Mouse (Mus musculus) embryonic facial prominence, embryonic 10.5 days (tissue): ENCODE data around the gene Hmgb4. TPM values are rescaled to one million over a fixed set of nuclear protein-coding genes. Genes with fewer than 3 reads are reported as not detected.

Experiments
- DNase-seq: peaks from one replicate; pipeline ENCODE4 v3.0.0-alpha.2; 2017; ENCODE audit warnings: low spot score
- H3K27ac ChIP-seq: fragments of 300-500 bp; sonication (generic); replicated peaks from 2 replicates; pipeline ENCODE4 v1.5.1; 2016; ENCODE audit warnings: mild to moderate bottlenecking
- H3K27me3 ChIP-seq: fragments of 300-500 bp; sonication (generic); replicated peaks from 2 replicates; pipeline ENCODE4 v1.6.1; 2016; ENCODE audit warnings: low read depth, mild to moderate bottlenecking; ENCODE audit not compliant: poor library complexity, severe bottlenecking
- H3K36me3 ChIP-seq: fragments of 300-500 bp; sonication (generic); replicated peaks from 2 replicates; pipeline ENCODE4 v1.6.1; 2016; ENCODE audit warnings: mild to moderate bottlenecking, moderate library complexity
- H3K4me1 ChIP-seq: fragments of 300-500 bp; sonication (generic); 2 replicates; pipeline ENCODE4 v1.6.1; 2016
- H3K4me3 ChIP-seq: fragments of 300-500 bp; sonication (generic); 2 replicates; pipeline ENCODE4 v1.5.1; 2016; ENCODE audit warnings: mild to moderate bottlenecking, moderate library complexity
- H3K9me3 ChIP-seq: fragments of 300-500 bp; sonication (generic); 2 replicates; pipeline ENCODE4 v1.6.1; 2016; ENCODE audit warnings: mild to moderate bottlenecking
- WGBS: fragments of 180-500 bp; shearing (Covaris S2); methylation state at CpG from one replicate; pipeline ENCODE4 v1.1.7; 2016; 5-methylcytosine and 5-hydroxymethylcytosine counted together
- polyA plus RNA-seq: library from polyadenylated mRNA; unstranded; fragments of >200 nt; fragmentation: Nextera tagmentation; extraction: Ambion mirVana; gene quantifications from 2 replicates; pipeline ENCODE4 v1.2.1, GENCODE M21; 2016

Gene Hmgb4
- polyA plus RNA-seq, 1 experiment from 2014 or later = not detected

DNA sequence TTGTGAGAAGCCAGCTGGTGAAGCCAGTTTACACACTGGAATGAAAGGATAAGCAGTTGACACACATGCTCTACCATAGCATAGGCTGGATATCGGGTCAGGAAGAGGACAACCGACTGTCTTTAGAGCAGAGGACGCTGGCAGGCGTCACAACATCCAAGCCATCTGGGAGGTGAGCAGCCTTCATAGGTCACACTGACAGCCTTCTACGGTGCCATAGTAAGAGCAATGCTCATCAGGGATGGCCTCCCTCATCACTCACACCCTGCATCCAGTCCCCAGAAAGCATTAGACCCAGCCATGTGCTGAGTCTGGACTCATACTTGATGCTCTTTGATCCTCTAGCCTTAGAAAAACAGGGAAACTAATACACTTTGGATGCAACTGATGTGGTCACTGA lies 3.7 kb upstream of the Hmgb4 start:
- H3K4me1 ChIP-seq = no peaks in the 10 kb centered on the region
- H3K27ac ChIP-seq = no peak overlapping the region
- no peaks in the 10 kb centered on the region for H3K27me3 ChIP-seq

DNA sequence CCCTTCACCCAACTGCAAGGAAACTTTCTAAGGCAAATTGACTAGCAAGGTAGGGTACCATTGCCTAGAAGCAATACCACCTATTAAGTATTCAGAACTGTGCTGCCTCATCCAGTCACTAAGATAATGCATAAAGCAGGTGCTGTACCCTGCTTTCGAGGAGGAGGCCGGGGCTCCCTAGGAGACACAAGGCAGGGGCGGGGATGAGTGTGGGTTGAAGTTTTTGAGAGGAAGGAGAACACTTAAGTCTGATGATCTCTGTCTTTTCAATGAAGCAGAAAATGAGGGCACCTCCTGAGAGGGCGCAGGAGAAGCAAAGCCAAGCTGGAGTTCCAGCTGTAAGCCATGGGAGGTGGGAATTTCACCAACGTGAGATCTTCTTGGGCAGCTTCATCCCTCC lies 1.5 kb downstream of the Hmgb4 start:
- no peak for DNase-seq
- no peaks in the 10 kb centered on the region for H3K36me3 ChIP-seq
- WGBS = 85% methylated on average over 5 of the region's 5 CpGs
- H3K9me3 ChIP-seq = no peaks in the 10 kb centered on the region
- H3K27ac ChIP-seq = no peak overlapping the region
- no peaks in the 10 kb centered on the region for H3K27me3 ChIP-seq
- H3K4me1 ChIP-seq = no peaks in the 10 kb centered on the region
- H3K4me3 ChIP-seq = no peak overlapping the region

More for the DNA sequence above, 3.7 kb upstream of the Hmgb4 start:
- Histone ChIP-seq H3K36me3 (no peaks in the 10 kb centered on the region), H3K4me3 (no peak overlapping the region), H3K9me3 (no peaks in the 10 kb centered on the region)
- DNase-seq = no peak
- 92% methylated on average over 5 of the region's 5 CpGs for WGBS

DNA sequence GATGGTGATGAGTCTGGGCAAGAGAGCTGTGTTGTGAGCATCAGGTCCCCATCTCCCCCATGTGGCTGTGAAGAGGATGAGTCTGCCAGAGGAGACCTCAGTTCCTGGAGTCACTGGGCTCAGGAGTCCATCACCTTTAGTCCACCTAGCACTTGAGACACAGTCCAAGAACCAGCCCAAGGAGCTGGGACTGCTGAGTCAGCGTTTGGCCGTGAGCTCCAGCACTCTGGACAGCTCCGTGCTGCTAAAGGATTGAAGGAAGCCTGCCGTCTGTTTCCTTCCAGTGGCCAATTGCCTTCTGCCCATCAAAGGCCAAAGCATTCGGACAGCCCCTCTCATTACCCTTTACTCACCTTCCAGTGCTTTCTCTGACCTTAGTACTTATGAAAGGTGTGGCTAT lies 12.1 kb downstream of the Hmgb4 start:
- 15% methylated on average over 5 of the region's 5 CpGs for WGBS
- Histone ChIP-seq H3K4me3 (no peak overlapping the region), H3K36me3 (no peaks in the 10 kb centered on the region), H3K9me3 (no peaks in the 10 kb centered on the region), H3K27ac (no peak overlapping the region), H3K4me1 (no peaks in the 10 kb centered on the region), H3K27me3 (no peaks in the 10 kb centered on the region)
- peak; percentile 79 for DNase-seq

DNA sequence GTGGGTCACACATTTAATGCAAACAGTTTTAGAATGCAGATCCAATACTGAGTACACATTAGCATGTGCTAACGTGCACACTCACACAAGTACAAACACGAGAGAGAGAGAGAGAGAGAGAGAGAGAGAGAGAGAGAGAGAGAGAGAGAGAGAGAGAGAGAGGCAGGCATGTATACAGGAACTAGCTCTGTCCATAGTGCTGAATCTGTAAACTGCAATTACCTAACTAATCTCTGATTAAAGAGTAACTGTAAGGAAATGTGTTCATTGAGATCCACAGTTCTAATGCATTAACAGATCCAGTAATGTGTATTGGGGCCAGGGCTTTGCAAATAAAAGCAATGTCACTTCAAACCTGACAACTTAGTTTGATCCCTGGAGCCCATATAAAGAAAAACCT lies 15.6 kb downstream of the Hmgb4 start:
- Histone ChIP-seq H3K27me3 (0 out of 2 replicates have a peak, but pooled peaks cover 3% of the 10 kb centered on the region), H3K4me3 (no peak overlapping the region), H3K36me3 (no peaks in the 10 kb centered on the region), H3K4me1 (peaks cover 18% of the 10 kb centered on the region), H3K27ac (no peak overlapping the region), H3K9me3 (no peaks in the 10 kb centered on the region)
- WGBS = 34% methylated on average over 2 of the region's 2 CpGs
- DNase-seq = no peak

DNA sequence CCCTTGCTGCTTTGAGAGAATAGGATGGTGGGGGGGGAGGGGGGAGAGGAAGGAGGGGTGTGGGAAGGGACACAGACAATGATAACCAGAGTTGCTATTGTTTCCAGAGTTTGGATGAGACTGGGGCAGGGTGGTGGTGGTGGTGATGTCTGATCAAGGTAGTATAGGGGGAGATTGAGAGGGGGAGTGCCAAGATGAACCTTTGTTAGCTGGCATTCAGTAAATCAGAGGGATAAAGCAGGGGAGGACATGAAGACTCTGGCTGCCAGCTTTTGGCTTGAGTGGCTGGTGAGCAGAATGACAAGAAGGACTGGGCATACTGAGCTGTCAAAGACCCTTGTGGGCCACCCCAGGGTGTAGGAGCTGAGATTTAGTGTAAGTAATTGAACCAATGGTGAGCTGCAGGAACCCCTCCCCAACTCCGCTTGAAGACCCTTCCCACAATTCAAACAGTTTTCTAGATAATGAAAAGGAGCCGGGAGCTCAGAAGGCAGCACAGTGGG lies 18.9 kb downstream of the Hmgb4 start:
- H3K4me1 ChIP-seq = peaks cover 18% of the 10 kb centered on the region
- no peak overlapping the region for H3K4me3 ChIP-seq
- H3K27me3 ChIP-seq = 0 out of 2 replicates have a peak, but pooled peaks cover 3% of the 10 kb centered on the region
- H3K9me3 ChIP-seq = no peaks in the 10 kb centered on the region
- no peak overlapping the region for H3K27ac ChIP-seq
- no peaks in the 10 kb centered on the region for H3K36me3 ChIP-seq
- no peak for DNase-seq
- WGBS = 52% methylated on average over 2 of the region's 2 CpGs

DNA sequence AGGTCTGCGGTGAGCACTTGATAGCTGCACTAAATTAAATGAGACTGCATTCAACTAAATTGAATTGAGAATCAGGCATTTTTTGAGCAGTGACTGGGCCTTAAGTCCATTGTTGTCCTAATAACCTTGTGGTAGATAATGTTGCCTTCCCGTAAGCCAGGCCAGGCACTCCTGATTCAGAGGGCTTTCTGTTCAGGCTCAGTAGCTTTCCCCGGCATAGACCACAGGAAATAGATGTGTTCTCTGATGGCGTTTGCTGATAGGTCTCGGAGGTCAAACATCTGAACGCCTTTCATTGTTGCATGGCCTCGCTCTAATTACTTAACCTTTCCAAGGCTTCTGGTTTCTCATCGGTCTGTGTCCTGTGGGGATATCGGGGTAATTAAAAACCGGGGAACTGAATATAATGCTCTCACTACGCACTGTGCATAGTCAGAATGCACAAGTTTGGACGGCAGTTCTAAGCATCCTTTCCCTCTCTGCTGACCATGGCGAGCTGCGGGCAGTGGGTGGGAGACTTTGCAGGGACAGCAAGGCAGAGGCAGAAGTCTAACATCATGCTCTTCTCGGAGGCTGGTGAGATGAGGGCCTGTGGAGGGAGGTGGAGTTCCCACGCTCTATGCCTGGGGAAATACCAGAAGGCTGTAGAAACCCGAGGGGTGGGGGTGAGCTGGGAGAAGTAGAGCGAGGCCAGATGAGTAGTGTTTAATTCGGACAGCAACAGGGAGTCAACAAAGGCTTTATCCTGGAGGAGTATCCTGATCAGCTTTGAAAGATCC lies 19.5 kb downstream of the Hmgb4 start:
- WGBS = 12% methylated on average over 19 of the region's 19 CpGs
- Histone ChIP-seq H3K9me3 (no peaks in the 10 kb centered on the region), H3K4me3 (0 out of 2 replicates have a peak overlapping the region, but pooled peaks have one; percentile 9), H3K36me3 (no peaks in the 10 kb centered on the region), H3K27me3 (0 out of 2 replicates have a peak, but pooled peaks cover 3% of the 10 kb centered on the region), H3K4me1 (peaks cover 18% of the 10 kb centered on the region), H3K27ac (0 out of 2 replicates have a peak overlapping the region, but pooled peaks have one; percentile 25)
- peak; percentile 20 for DNase-seq

DNA sequence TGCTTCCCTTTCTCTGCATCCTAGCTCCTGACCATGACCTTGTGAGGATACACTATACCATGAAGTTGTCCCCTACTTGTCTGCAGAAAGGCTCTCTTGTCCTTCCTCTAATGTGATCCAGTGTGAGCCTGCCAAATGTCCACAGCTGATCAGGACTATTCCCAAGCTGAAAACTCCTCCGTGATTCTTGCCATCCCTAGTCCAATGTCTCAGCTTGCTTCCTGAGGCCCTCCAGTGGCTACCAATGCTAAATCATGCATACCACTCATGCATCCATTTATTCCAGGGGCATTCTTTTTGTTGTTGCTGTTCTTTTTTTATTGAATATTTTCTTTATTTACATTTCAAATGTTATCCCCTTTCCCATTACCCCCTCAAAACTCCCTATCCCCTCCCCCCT lies 21.6 kb downstream of the Hmgb4 start:
- Histone ChIP-seq H3K4me3 (no peak overlapping the region), H3K9me3 (no peaks in the 10 kb centered on the region), H3K36me3 (no peaks in the 10 kb centered on the region), H3K4me1 (peaks cover 18% of the 10 kb centered on the region), H3K27me3 (0 out of 2 replicates have a peak, but pooled peaks cover 3% of the 10 kb centered on the region), H3K27ac (no peak overlapping the region)
- DNase-seq = no peak
- WGBS = 67% methylated on average over 1 of the region's 1 CpGs

DNA sequence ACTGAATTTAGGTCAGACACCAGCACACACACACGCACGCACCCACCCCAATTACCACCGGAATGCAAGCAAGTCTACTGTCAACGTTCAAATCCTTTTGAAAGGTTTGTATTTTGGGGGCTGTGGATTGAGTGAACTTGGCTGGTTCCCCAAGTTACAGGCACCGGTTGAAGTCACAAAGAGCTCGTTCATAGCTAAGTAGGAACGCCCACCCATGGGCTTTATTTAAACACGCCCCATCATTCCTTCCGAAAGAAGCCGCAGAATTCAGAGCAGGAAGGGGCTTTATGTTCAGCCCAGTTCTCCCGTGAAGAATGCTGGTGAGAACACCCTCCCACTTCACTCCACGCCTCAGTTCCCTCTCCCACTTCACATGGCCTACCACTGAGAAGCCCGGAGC lies 27.3 kb downstream of the Hmgb4 start:
- H3K27ac ChIP-seq = no peak overlapping the region
- peaks cover 4% of the 10 kb centered on the region for H3K4me1 ChIP-seq
- no peaks in the 10 kb centered on the region for H3K9me3 ChIP-seq
- no peaks in the 10 kb centered on the region for H3K36me3 ChIP-seq
- H3K27me3 ChIP-seq = no peaks in the 10 kb centered on the region
- H3K4me3 ChIP-seq = no peak overlapping the region
- no peak for DNase-seq
- 90% methylated on average over 13 of the region's 13 CpGs for WGBS

DNA sequence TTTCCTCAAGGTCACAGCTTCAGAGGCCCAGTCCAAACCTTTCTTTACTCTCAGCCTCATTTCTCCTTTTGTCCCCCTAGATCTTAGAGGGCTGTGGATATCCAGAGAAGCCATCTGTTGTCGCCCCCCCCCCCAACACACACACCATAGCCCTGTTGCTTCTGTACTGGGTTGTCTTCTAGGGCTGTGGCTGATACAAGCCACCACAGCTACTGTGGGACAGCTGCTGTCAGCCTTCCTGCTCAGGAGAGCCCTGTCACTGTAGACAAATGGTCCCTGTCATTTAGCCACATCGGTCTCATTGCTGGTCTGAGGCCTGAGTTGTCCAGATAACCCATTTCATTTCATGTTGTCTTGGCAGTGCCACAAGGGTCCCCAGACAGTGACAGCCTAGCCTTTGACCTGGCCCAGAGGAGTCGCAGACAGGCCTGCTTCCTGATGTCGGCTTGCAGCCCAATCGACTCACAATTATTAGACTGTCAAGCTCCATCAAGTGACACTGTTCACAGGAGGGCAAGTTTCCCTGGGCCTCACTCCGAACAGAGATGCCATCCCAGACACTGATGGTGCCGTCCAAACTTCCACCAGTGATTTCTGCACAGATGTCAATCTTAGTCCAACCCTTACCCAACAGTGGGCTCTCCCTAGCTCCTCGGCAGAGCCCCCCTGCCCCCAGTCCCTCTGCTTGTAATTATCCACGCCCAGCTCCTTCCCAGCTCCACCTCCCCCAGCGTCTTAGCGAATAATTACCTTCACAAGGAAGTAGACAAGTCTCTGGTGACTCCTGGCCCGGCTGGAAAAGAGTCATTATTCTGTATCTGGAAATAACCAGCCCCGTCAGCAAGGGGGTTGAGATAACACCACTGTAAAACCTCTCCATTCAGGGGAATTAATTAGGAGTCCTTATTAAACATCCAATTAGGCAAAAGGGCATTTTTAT lies 33.1 kb downstream of the Hmgb4 start:
- no peaks in the 10 kb centered on the region for H3K9me3 ChIP-seq
- DNase-seq = peak; percentile 51
- no peak overlapping the region for H3K4me3 ChIP-seq
- no peaks in the 10 kb centered on the region for H3K27me3 ChIP-seq
- peaks cover 30% of the 10 kb centered on the region for H3K4me1 ChIP-seq
- 34% methylated on average over 13 of the region's 13 CpGs for WGBS
- no peak overlapping the region for H3K27ac ChIP-seq
- no peaks in the 10 kb centered on the region for H3K36me3 ChIP-seq

DNA sequence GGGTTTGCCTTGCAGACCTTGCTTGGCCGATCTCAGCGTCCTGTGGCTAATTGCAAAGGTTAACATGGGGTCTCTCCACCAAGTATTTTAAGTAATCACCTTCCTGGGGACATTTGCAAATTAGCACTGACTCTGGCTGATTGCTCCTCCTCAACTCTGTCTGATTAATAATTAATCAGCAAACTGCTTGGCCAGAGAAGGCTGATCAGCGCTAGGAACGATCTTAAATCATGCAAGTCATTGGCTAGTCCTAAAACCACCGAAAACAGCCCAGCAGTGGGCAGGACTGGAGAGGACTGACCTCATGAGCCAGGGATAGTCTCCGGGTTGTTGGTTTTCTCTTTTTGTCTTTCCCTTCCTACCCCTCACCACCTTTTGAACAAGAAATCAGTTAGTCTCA lies 36.3 kb downstream of the Hmgb4 start:
- Histone ChIP-seq H3K27ac (no peak overlapping the region), H3K27me3 (peaks cover 6% of the 10 kb centered on the region; the same call in 1 of the 2 replicates), H3K4me3 (no peak overlapping the region), H3K4me1 (peaks cover 30% of the 10 kb centered on the region), H3K9me3 (no peaks in the 10 kb centered on the region), H3K36me3 (no peaks in the 10 kb centered on the region)
- 68% methylated on average over 6 of the region's 6 CpGs for WGBS
- DNase-seq = no peak

DNA sequence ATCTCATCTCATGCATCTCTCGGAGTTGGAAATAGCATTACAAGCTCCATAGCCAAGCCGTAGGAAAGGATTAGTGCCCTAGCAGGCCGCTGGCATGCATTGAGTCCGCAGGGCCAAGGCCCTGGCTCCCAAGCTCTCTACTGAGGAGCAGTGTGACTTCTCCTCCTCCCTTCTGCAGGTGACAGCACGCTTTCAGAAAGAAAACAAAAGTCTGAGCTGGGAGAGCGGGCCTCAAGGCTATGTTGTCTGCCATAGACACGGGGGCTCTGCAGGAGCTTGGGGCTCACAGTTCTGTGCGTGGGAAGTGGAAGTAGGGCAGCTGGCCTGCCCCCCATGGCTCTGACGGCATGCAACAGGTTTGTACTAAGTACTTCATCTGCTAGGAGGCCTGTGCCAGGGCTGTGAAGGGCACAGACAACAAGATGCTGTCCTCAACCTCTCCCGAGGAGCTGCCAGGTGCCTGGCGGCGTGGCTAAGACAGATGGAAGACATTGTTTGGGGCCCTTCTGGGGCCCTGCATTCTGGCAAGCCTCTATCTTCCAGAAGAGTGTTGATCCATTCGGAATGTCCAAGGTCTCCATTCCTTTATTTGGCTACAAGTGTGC lies 42.7 kb downstream of the Hmgb4 start:
- H3K9me3 ChIP-seq = no peaks in the 10 kb centered on the region
- no peak overlapping the region for H3K4me3 ChIP-seq
- H3K4me1 ChIP-seq = peaks cover 3% of the 10 kb centered on the region; the same call in 1 of the 2 replicates
- WGBS = 72% methylated on average over 13 of the region's 13 CpGs
- H3K27me3 ChIP-seq = peaks cover 6% of the 10 kb centered on the region; the same call in 1 of the 2 replicates
- DNase-seq = no peak
- no peaks in the 10 kb centered on the region for H3K36me3 ChIP-seq
- H3K27ac ChIP-seq = no peak overlapping the region
